In genomic region chr1:172518013-172518412, GRCm38 (mm10) we compare ENCODE assay signal across 17 mouse cellular contexts. TPM values are rescaled to one million over a fixed set of nuclear protein-coding genes. Genes with fewer than 3 reads are reported as not detected.
A peak's percentile ranks its signal among the peaks of the same experiment; 100 is the strongest.
DNase-seq lines count a peak whose midpoint lies in the region; ATAC-seq and TF ChIP-seq lines count a peak whose summit lies in the region.
"Had no signal": no experiment of that assay in that cellular context is flagged by ENCODE, and none has a peak within 500 bp of the region (broad histone marks: within the 10 kb centered on the region; RNA-seq: fewer than 3 reads in every experiment).

No protein-coding gene starts in this region.

- no peak overlapping the region for H3K27ac ChIP-seq in liver, adult 2 months (replicated peaks; ENCODE audit: insufficient read depth, low read depth, low read length)
- no peak overlapping the region for H3K27ac ChIP-seq in CH12.LX (ENCODE audit: insufficient read depth, low read depth)
- no peak overlapping the region for H3K27ac ChIP-seq in bone marrow macrophage, adult 2 months (ENCODE audit: insufficient read depth, low read depth, low read length)
- H3K27ac ChIP-seq: neural tube, embryonic 13.5 days had no signal

- H3K27me3 ChIP-seq in liver, adult 2 months (ENCODE audit: control insufficient read depth, insufficient read depth, low read length), result no peaks in the 10 kb centered on the region
- H3K27me3 ChIP-seq in CH12.LX (replicated peaks), result no peaks in the 10 kb centered on the region
- H3K27me3 ChIP-seq: neural tube, embryonic 13.5 days had no signal

- no peak for TF ChIP-seq POLR2A in liver, adult 2 months (IDR thresholded peaks at IDR 0.05; ENCODE audit: extremely low read depth, insufficient read depth, low read length)
- TF ChIP-seq POLR2A in CH12.LX (IDR thresholded peaks at IDR 0.05; ENCODE audit: low read depth, low read length), result no peak
- TF ChIP-seq POLR2A in bone marrow macrophage, adult 2 months (IDR thresholded peaks at IDR 0.05; ENCODE audit: borderline replicate concordance, low read depth, low read length), result no peak

- dilution Hi-C loops in CH12.LX (cut with MboI; ENCODE audit: extremely low pct_ligation_motif_present, extremely low pct_unique_long_range_greater_than_20kb, low sequenced_read_pairs), result no loop called here

- peaks cover 11% of the 10 kb centered on the region for H3K9me3 ChIP-seq in CH12.LX (replicated peaks; ENCODE audit: low read length)

- in situ Hi-C loops in CH12.LX (cut with MboI; ENCODE audit: low pct_ligation_motif_present, low pct_unique_long_range_greater_than_20kb, low sequenced_read_pairs), result no loop called here

- peak; percentile 55; the same call in 1 of the 2 replicates for TF ChIP-seq CTCF in liver, adult 2 months (IDR thresholded peaks at IDR 0.05; ENCODE audit: low read depth, low read length)
- TF ChIP-seq CTCF in CH12.LX (conservative IDR thresholded peaks at IDR 0.05 in 1 of 2, IDR thresholded peaks at IDR 0.05 in 1 of 2; ENCODE audit: low read depth in 2 of 2, low read length in 2 of 2), result peak; percentile 59 to 64
- TF ChIP-seq CTCF in bone marrow macrophage, adult 2 months (IDR thresholded peaks at IDR 0.05; ENCODE audit: low read depth, low read length), result peak; percentile 63; the same call in 1 of the 2 replicates

- no peak overlapping the region for H3K4me3 ChIP-seq in liver, adult 2 months (ENCODE audit: insufficient read depth, low read depth, low read length)
- no peak overlapping the region for H3K4me3 ChIP-seq in CH12.LX (replicated peaks in 1 of 3; ENCODE audit: low read depth in 2 of 3, low read length in 2 of 3, poor library complexity in 1 of 3)
- no peak overlapping the region for H3K4me3 ChIP-seq in bone marrow macrophage, adult 2 months (ENCODE audit: insufficient read depth, low read length)
- H3K4me3 ChIP-seq: neural tube, embryonic 13.5 days had no signal

- no peaks in the 10 kb centered on the region for H3K79me2 ChIP-seq in liver, adult 2 months (ENCODE audit: control insufficient read depth, insufficient read depth, low read length)
- H3K79me2 ChIP-seq in CH12.LX (replicated peaks; ENCODE audit: control insufficient read depth, extremely low read depth, insufficient read depth, poor library complexity, severe bottlenecking), result no peaks in the 10 kb centered on the region

- peaks cover 12% of the 10 kb centered on the region for H3K4me1 ChIP-seq in liver, adult 2 months (ENCODE audit: control insufficient read depth, insufficient read depth, low read length)
- H3K4me1 ChIP-seq in CH12.LX (ENCODE audit: control insufficient read depth in 1 of 2, insufficient read depth in 2 of 2), result peaks cover 10 to 42% of the 10 kb centered on the region in 2 experiments
- H3K4me1 ChIP-seq in bone marrow macrophage, adult 2 months (ENCODE audit: control insufficient read depth, insufficient read depth, low read length), result peaks cover 32% of the 10 kb centered on the region

- no peak for ATAC-seq in CD4-positive, CD25-positive, alpha-beta regulatory T cell, adult 4 months

- 74% methylated on average over 4 of the region's 4 CpGs for WGBS in liver, adult 2 months

- H3K4me2 ChIP-seq in CH12.LX (ENCODE audit: insufficient read depth, low read depth, poor library complexity, severe bottlenecking), result no peak overlapping the region
- H3K4me2 ChIP-seq: neural tube, embryonic 13.5 days had no signal

- peak; percentile 41 for TF ChIP-seq RAD21 in CH12.LX (IDR thresholded peaks at IDR 0.05; ENCODE audit: low read depth, low read length)

- DNase-seq in CD4-positive, CD25-positive, alpha-beta regulatory T cell, adult 2 months (ENCODE audit: low read depth, low spot score), result peak; percentile 59
- no peak for DNase-seq in liver, adult 2 months (ENCODE audit: extremely low read depth, low read depth, low spot score)
- no peak for DNase-seq in liver
- DNase-seq in CH12.LX (ENCODE audit: extremely low read depth), result no peak
- no peak for DNase-seq in embryo, embryonic 10.5 days (ENCODE audit: low spot score)
- DNase-seq in spleen, postnatal 10 days (ENCODE audit: low spot score in 2 of 2), result no peak
- DNase-seq: adrenal gland, postnatal 36 days; cerebellum, adult 8-10 months; gastrocnemius, postnatal 25 days; heart, postnatal 36 days; kidney, adult 18-20 months; midbrain, embryonic 14.5 days had no signal

- no peak for TF ChIP-seq EP300 in CH12.LX (IDR thresholded peaks at IDR 0.05; ENCODE audit: low read length)

- H3K36me3 ChIP-seq in liver, adult 2 months (ENCODE audit: control insufficient read depth, insufficient read depth, low read length), result no peaks in the 10 kb centered on the region
- peaks cover 0 to 1% of the 10 kb centered on the region in 2 experiments for H3K36me3 ChIP-seq in CH12.LX (replicated peaks in 1 of 2; ENCODE audit: control insufficient read depth in 1 of 2, insufficient read depth in 1 of 2, low read length in 1 of 2)
- H3K36me3 ChIP-seq: neural tube, embryonic 13.5 days had no signal

- H3K9ac ChIP-seq in liver, adult 2 months (ENCODE audit: low read depth, low read length), result no peak overlapping the region
- no peak overlapping the region for H3K9ac ChIP-seq in CH12.LX (ENCODE audit: insufficient read depth, low read depth)
- H3K9ac ChIP-seq: neural tube, embryonic 13.5 days had no signal

TF ChIP-seq in CH12.LX, 34 proteins besides CTCF, POLR2A, EP300 and RAD21:
- TF ChIP-seq JUN (IDR thresholded peaks at IDR 0.05; ENCODE audit: insufficient read depth, low read depth, low read length), result no peak
- peak; percentile 49 for TF ChIP-seq SMC3 (IDR thresholded peaks at IDR 0.05; ENCODE audit: low read depth, low read length)

RNA-seq across cellular contexts. Expression of gene Cfap45, which starts 2.6 kb away (rescaled TPM):
- under 1 TPM in 1 of 2 experiments, not detected in 1; 0.69 TPM for polyA plus RNA-seq in CD4-positive, CD25-positive, alpha-beta regulatory T cell, adult 4 months (2017; shearing (Covaris generic))
- total RNA-seq in liver, adult 2 months (2014; rRNA removed), result 0.09 and 0.13 TPM in 2 replicates
- polyA plus RNA-seq in liver, adult 2 months (2012; rRNA removed), result 0.39 TPM in 1 of 2 replicates, not detected in the other
- total RNA-seq in CH12.LX (2012; rRNA removed), result not detected in 2 replicates
- total RNA-seq in CH12.LX (2014; rRNA removed), result not detected in 2 replicates
- not detected in 2 replicates for polyA plus RNA-seq in CH12.LX (2012; ENCODE audit: insufficient read length, low read depth)
- polyA plus RNA-seq in bone marrow macrophage, adult 2 months (2012; ENCODE audit: insufficient read depth, insufficient read length, missing spikeins), result 0.87 and 1.2 TPM in 2 replicates
- total RNA-seq: gastrocnemius, postnatal 25 days had no signal

RNA-seq across cellular contexts. Expression of gene Tagln2, which starts 18.2 kb away (rescaled TPM):
- 100 to 1,000 TPM; 226 to 278 TPM for polyA plus RNA-seq in CD4-positive, CD25-positive, alpha-beta regulatory T cell, adult 4 months (2017; shearing (Covaris generic))
- total RNA-seq in liver, adult 2 months (2014; rRNA removed), result 14.9 and 18.7 TPM in 2 replicates
- 22.3 and 25.6 TPM in 2 replicates for polyA plus RNA-seq in liver, adult 2 months (2012; rRNA removed)
- total RNA-seq in CH12.LX (2012; rRNA removed) (179 and 206 TPM in 2 replicates), CH12.LX (2014; rRNA removed) (145 and 172 TPM in 2 replicates)
- 281 and 337 TPM in 2 replicates for polyA plus RNA-seq in CH12.LX (2012; ENCODE audit: insufficient read length, low read depth)
- polyA plus RNA-seq in bone marrow macrophage, adult 2 months (2012; ENCODE audit: insufficient read depth, insufficient read length, missing spikeins), result 316 and 321 TPM in 2 replicates

RNA-seq across cellular contexts. Expression of gene Igsf9, which starts 36.4 kb away (rescaled TPM):
- polyA plus RNA-seq in CD4-positive, CD25-positive, alpha-beta regulatory T cell, adult 4 months (2017; shearing (Covaris generic)), result 1 to 10 TPM in 1 of 2 experiments, not detected in 1; 1.1 TPM
- 0.27 and 0.28 TPM in 2 replicates for total RNA-seq in liver, adult 2 months (2014; rRNA removed)
- polyA plus RNA-seq in liver, adult 2 months (2012; rRNA removed), result 0.55 and 0.80 TPM in 2 replicates
- total RNA-seq in CH12.LX (2012; rRNA removed) (4.5 and 6.0 TPM in 2 replicates), CH12.LX (2014; rRNA removed) (2.0 and 2.7 TPM in 2 replicates)
- polyA plus RNA-seq in CH12.LX (2012; ENCODE audit: insufficient read length, low read depth), result 6.5 and 7.2 TPM in 2 replicates
- polyA plus RNA-seq in bone marrow macrophage, adult 2 months (2012; ENCODE audit: insufficient read depth, insufficient read length, missing spikeins), result 6.3 and 7.6 TPM in 2 replicates

RNA-seq across cellular contexts. Expression of gene Vsig8, which starts 37.7 kb away (rescaled TPM):
- polyA plus RNA-seq in CD4-positive, CD25-positive, alpha-beta regulatory T cell, adult 4 months (2017; shearing (Covaris generic)), result not detected
- total RNA-seq in liver, adult 2 months (2014; rRNA removed), result 0.07 TPM in 1 of 2 replicates, not detected in the other
- not detected in 2 replicates for polyA plus RNA-seq in liver, adult 2 months (2012; rRNA removed)
- total RNA-seq in CH12.LX (2012; rRNA removed) (0.13 and 0.17 TPM in 2 replicates), CH12.LX (2014; rRNA removed) (not detected in 2 replicates)
- polyA plus RNA-seq in CH12.LX (2012; ENCODE audit: insufficient read length, low read depth), result 0.18 and 0.29 TPM in 2 replicates
- polyA plus RNA-seq in bone marrow macrophage, adult 2 months (2012; ENCODE audit: insufficient read depth, insufficient read length, missing spikeins), result not detected in 2 replicates
- total RNA-seq: gastrocnemius, postnatal 25 days; heart, postnatal 36 days had no signal
- polyA plus RNA-seq: embryonic facial prominence, embryonic 11.5 days; forebrain, embryonic 11.5 days had no signal

RNA-seq across cellular contexts. Expression of gene Slamf9, which starts 42.9 kb away (rescaled TPM):
- polyA plus RNA-seq in CD4-positive, CD25-positive, alpha-beta regulatory T cell, adult 4 months (2017; shearing (Covaris generic)), result not detected
- 0.87 and 0.92 TPM in 2 replicates for total RNA-seq in liver, adult 2 months (2014; rRNA removed)
- 0.17 and 0.53 TPM in 2 replicates for polyA plus RNA-seq in liver, adult 2 months (2012; rRNA removed)
- total RNA-seq in CH12.LX (2012; rRNA removed) (17.0 and 30.9 TPM in 2 replicates), CH12.LX (2014; rRNA removed) (30.1 and 32.6 TPM in 2 replicates)
- polyA plus RNA-seq in CH12.LX (2012; ENCODE audit: insufficient read length, low read depth), result 28.3 and 30.3 TPM in 2 replicates
- polyA plus RNA-seq in bone marrow macrophage, adult 2 months (2012; ENCODE audit: insufficient read depth, insufficient read length, missing spikeins), result 90.6 and 98.9 TPM in 2 replicates
- polyA plus RNA-seq: midbrain, embryonic 14.5 days; neural tube, embryonic 13.5 days had no signal
